Mouse (Mus musculus) liver, embryonic 15.5 days (tissue): ENCODE data around the gene Nxnl1. TPM values are rescaled to one million over a fixed set of nuclear protein-coding genes. Genes with fewer than 3 reads are reported as not detected.

Experiments
- ATAC-seq: fragments of 200-750 bp; cut with Nextera tagmentation; 2 replicates; pipeline ENCODE4 v1.8.0; 2017; ENCODE audit warnings: moderate number of reproducible peaks, mild to moderate bottlenecking, moderate library complexity; ENCODE audit not compliant: insufficient read depth
- H3K27ac ChIP-seq: fragments of 300-500 bp; sonication (generic); replicated peaks from 2 replicates; pipeline ENCODE4 v1.5.1; 2015; ENCODE audit warnings: mild to moderate bottlenecking, inconsistent platforms
- H3K27me3 ChIP-seq: fragments of 300-500 bp; sonication (generic); 2 replicates; pipeline ENCODE4 v1.6.1; 2015; ENCODE audit warnings: mild to moderate bottlenecking, inconsistent platforms
- H3K36me3 ChIP-seq: fragments of 300-500 bp; sonication (generic); replicated peaks from 2 replicates; pipeline ENCODE4 v1.6.1; 2015; ENCODE audit warnings: moderate library complexity, mild to moderate bottlenecking, inconsistent platforms
- H3K4me1 ChIP-seq: fragments of 300-500 bp; sonication (generic); replicated peaks from 2 replicates; pipeline ENCODE4 v1.6.1; 2015; ENCODE audit warnings: inconsistent platforms
- H3K4me2 ChIP-seq: fragments of 300-500 bp; sonication (generic); 2 replicates; pipeline ENCODE4 v1.6.1; 2015; ENCODE audit warnings: moderate library complexity, mild to moderate bottlenecking, inconsistent platforms
- H3K4me3 ChIP-seq: fragments of 300-500 bp; sonication (generic); replicated peaks from 2 replicates; pipeline ENCODE4 v1.5.1; 2015; ENCODE audit warnings: mild to moderate bottlenecking, inconsistent platforms
- H3K9ac ChIP-seq: fragments of 300-500 bp; sonication (generic); 2 replicates; pipeline ENCODE4 v1.6.1; 2015; ENCODE audit warnings: moderate library complexity, mild to moderate bottlenecking, inconsistent platforms
- H3K9me3 ChIP-seq: fragments of 300-500 bp; sonication (generic); replicated peaks from 2 replicates; pipeline ENCODE4 v1.6.1; 2016; ENCODE audit warnings: inconsistent platforms
- WGBS: fragments of 180-500 bp; shearing (Covaris S2); methylation state at CpG from one replicate; pipeline ENCODE4 v1.1.7; 2015; ENCODE audit warnings: mixed read lengths; ENCODE audit not compliant: insufficient replicate concordance; 5-methylcytosine and 5-hydroxymethylcytosine counted together
- polyA plus RNA-seq: library from polyadenylated mRNA; unstranded; fragments of >200 nt; fragmentation: Nextera tagmentation; extraction: Ambion mirVana; gene quantifications from 2 replicates; pipeline ENCODE4 v1.2.1, GENCODE M21; 2015

Nxnl1 gene
- polyA plus RNA-seq, 1 experiment from 2014 or later: not detected

- Histone ChIP-seq H3K36me3 (no peaks in the 10 kb centered on the region), H3K27me3 (no peaks in the 10 kb centered on the region), H3K9me3 (no peaks in the 10 kb centered on the region), H3K9ac (no peak overlapping the region), H3K27ac (no peak overlapping the region), H3K4me2 (no peak overlapping the region), H3K4me3 (no peak overlapping the region), H3K4me1 (no peaks in the 10 kb centered on the region)
- ATAC-seq: no peak
- WGBS: 69% methylated on average over 9 of the region's 9 CpGs
Observed at GRCm38 (mm10) chr8:71580201-71580600, 13.8 kb upstream of the Nxnl1 start.

GRCm38 (mm10) chr8:71579476-71579875 lies 13.1 kb upstream of the Nxnl1 start:
- WGBS: 78% methylated on average over 14 of the region's 14 CpGs
- Histone ChIP-seq H3K27me3 (no peaks in the 10 kb centered on the region), H3K27ac (no peak overlapping the region), H3K9me3 (no peaks in the 10 kb centered on the region), H3K9ac (no peak overlapping the region), H3K4me2 (no peak overlapping the region), H3K4me1 (no peaks in the 10 kb centered on the region), H3K36me3 (no peaks in the 10 kb centered on the region), H3K4me3 (no peak overlapping the region)
- ATAC-seq: no peak

- Histone ChIP-seq H3K4me1 (no peaks in the 10 kb centered on the region), H3K36me3 (no peaks in the 10 kb centered on the region), H3K4me2 (no peak overlapping the region), H3K4me3 (no peak overlapping the region), H3K9ac (no peak overlapping the region), H3K9me3 (no peaks in the 10 kb centered on the region), H3K27me3 (no peaks in the 10 kb centered on the region), H3K27ac (no peak overlapping the region)
- 50% methylated on average over 1 of the region's 1 CpGs for WGBS
- ATAC-seq: no peak
Observed at GRCm38 (mm10) chr8:71579009-71579408, 12.6 kb upstream of the Nxnl1 start.

- Histone ChIP-seq H3K9ac (no peak overlapping the region), H3K4me2 (no peak overlapping the region), H3K9me3 (no peaks in the 10 kb centered on the region), H3K27me3 (no peaks in the 10 kb centered on the region), H3K27ac (no peak overlapping the region), H3K36me3 (no peaks in the 10 kb centered on the region), H3K4me1 (no peaks in the 10 kb centered on the region), H3K4me3 (no peak overlapping the region)
- 36% methylated on average over 4 of the region's 4 CpGs for WGBS
- no peak for ATAC-seq
Observed at GRCm38 (mm10) chr8:71577856-71578387, 11.5 kb upstream of the Nxnl1 start.

- Histone ChIP-seq H3K27me3 (peaks cover 14% of the 10 kb centered on the region), H3K9ac (no peak overlapping the region), H3K36me3 (no peaks in the 10 kb centered on the region), H3K4me2 (no peak overlapping the region), H3K9me3 (no peaks in the 10 kb centered on the region), H3K4me3 (no peak overlapping the region), H3K4me1 (peaks cover 13% of the 10 kb centered on the region), H3K27ac (no peak overlapping the region)
- 33% methylated on average over 1 of the region's 1 CpGs for WGBS
- no peak for ATAC-seq
Observed at GRCm38 (mm10) chr8:71575020-71575419, 8.6 kb upstream of the Nxnl1 start.

GRCm38 (mm10) chr8:71574426-71574825 lies 8.0 kb upstream of the Nxnl1 start:
- peaks cover 19% of the 10 kb centered on the region for H3K4me1 ChIP-seq
- H3K4me2 ChIP-seq: no peak overlapping the region
- no peak overlapping the region for H3K9ac ChIP-seq
- ATAC-seq: no peak
- H3K4me3 ChIP-seq: no peak overlapping the region
- H3K27ac ChIP-seq: no peak overlapping the region
- 62% methylated on average over 7 of the region's 7 CpGs for WGBS
- peaks cover 20% of the 10 kb centered on the region for H3K27me3 ChIP-seq
- H3K9me3 ChIP-seq: no peaks in the 10 kb centered on the region
- H3K36me3 ChIP-seq: no peaks in the 10 kb centered on the region

GRCm38 (mm10) chr8:71572847-71573633 lies 6.6 kb upstream of the Nxnl1 start:
- WGBS: 70% methylated on average over 9 of the region's 9 CpGs
- H3K9ac ChIP-seq: no peak overlapping the region
- H3K36me3 ChIP-seq: no peaks in the 10 kb centered on the region

GRCm38 (mm10) chr8:71572077-71572476 lies 5.7 kb upstream of the Nxnl1 start:
- H3K4me2 ChIP-seq: no peak overlapping the region
- no peaks in the 10 kb centered on the region for H3K9me3 ChIP-seq
- 67% methylated on average over 2 of the region's 2 CpGs for WGBS
- no peak overlapping the region for H3K4me3 ChIP-seq
- H3K27me3 ChIP-seq: peaks cover 43% of the 10 kb centered on the region
- H3K9ac ChIP-seq: no peak overlapping the region
- peaks cover 31% of the 10 kb centered on the region for H3K4me1 ChIP-seq
- H3K27ac ChIP-seq: no peak overlapping the region
- no peaks in the 10 kb centered on the region for H3K36me3 ChIP-seq
- no peak for ATAC-seq

More at GRCm38 (mm10) chr8:71572847-71573633, 6.6 kb upstream of the Nxnl1 start:
- ATAC-seq: no peak
- H3K4me2 ChIP-seq: no peak overlapping the region
- H3K9me3 ChIP-seq: no peaks in the 10 kb centered on the region
- peaks cover 31% of the 10 kb centered on the region for H3K4me1 ChIP-seq
- no peak overlapping the region for H3K27ac ChIP-seq
- no peak overlapping the region for H3K4me3 ChIP-seq
- H3K27me3 ChIP-seq: peaks cover 34% of the 10 kb centered on the region

- no peak overlapping the region for H3K27ac ChIP-seq
- H3K27me3 ChIP-seq: peaks cover 50% of the 10 kb centered on the region
- WGBS: under 1% methylated on average over 41 of the region's 41 CpGs
- no peaks in the 10 kb centered on the region for H3K9me3 ChIP-seq
- H3K4me3 ChIP-seq: peak overlapping the region; percentile 57
- no peaks in the 10 kb centered on the region for H3K36me3 ChIP-seq
- peak; percentile 74 for ATAC-seq
- peak overlapping the region; percentile 73 for H3K4me2 ChIP-seq
- peaks cover 31% of the 10 kb centered on the region for H3K4me1 ChIP-seq
- H3K9ac ChIP-seq: peak overlapping the region; percentile 40
Observed at GRCm38 (mm10) chr8:71570291-71570954, 4.0 kb upstream of the Nxnl1 start.

- peaks cover 31% of the 10 kb centered on the region for H3K4me1 ChIP-seq
- H3K9me3 ChIP-seq: no peaks in the 10 kb centered on the region
- H3K27me3 ChIP-seq: peaks cover 50% of the 10 kb centered on the region
- H3K4me3 ChIP-seq: peak overlapping the region; percentile 57
- 0 out of 2 replicates have a peak overlapping the region, but pooled peaks have one; percentile 29 for H3K27ac ChIP-seq
- WGBS: 4% methylated on average over 51 of the region's 51 CpGs
- ATAC-seq: peak; percentile 71
- H3K4me2 ChIP-seq: peak overlapping the region; percentile 73
- H3K36me3 ChIP-seq: no peaks in the 10 kb centered on the region
- peak overlapping the region; percentile 30; the same call in 1 of the 2 replicates for H3K9ac ChIP-seq
Observed at GRCm38 (mm10) chr8:71569366-71570290, 3.2 kb upstream of the Nxnl1 start.
